ENCODE assay signal across 8 mouse cellular contexts in the genomic region with DNA sequence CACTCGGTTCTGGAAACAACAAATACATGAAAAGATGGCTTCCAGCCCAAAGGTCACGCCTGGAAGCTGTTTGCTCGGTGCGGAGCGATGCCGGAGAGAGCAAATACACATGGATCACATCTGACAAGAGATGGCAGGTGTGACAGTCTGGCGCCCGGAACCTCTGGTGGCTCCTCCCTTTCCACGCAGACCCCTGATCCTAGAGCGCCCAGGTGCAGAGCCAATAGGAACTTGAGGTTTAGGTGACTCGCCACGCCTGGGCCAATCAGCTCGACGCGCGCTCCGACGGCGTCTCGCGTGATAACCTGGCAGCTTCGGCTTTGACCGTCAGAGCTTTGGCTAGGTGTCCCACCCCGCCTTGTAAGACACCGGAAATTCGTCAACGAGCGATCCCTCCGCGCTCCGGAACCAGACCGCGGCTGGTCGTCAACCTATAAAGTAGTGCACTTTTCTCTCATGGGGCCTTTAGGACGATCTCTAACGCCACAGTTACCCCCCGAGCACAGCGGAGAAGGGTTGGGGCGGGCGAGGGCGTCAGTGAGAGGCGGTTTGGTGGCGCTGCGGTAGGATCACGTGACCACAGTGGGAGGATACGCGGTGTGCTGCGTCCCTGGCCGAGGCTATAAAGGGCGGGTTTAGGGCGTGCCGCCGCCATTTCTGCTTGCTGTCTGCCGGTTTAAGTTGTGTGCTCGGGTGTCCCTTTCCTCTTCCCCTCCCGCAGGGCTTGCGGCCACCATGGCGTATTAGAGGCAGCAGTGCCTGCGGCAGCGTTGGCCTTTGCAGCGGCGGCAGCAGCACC. TPM values are rescaled to one million over a fixed set of nuclear protein-coding genes. Genes with fewer than 3 reads are reported as not detected.
DNase-seq lines count a peak whose midpoint lies in the region; ATAC-seq lines count a peak whose summit lies in the region.

A gene (plus strand): TSS at position 338 of the 799 bp plus-strand sequence.

- WGBS in intestine, embryonic 14.5 days = under 1% methylated on average over 61 of the region's 62 CpGs

- no peaks in the 10 kb centered on the region for H3K27me3 ChIP-seq in intestine, embryonic 14.5 days (replicated peaks; ENCODE audit: control insufficient read depth, insufficient read depth, low read length)

- H3K4me1 ChIP-seq in intestine, embryonic 14.5 days (replicated peaks; ENCODE audit: control insufficient read depth, insufficient read depth, low read length) = peaks cover 27% of the 10 kb centered on the region

- H3K27ac ChIP-seq in intestine, embryonic 14.5 days (ENCODE audit: low read depth) = peak within 1 kb of the TSS; percentile 99

- H3K4me3 ChIP-seq in intestine, embryonic 14.5 days (ENCODE audit: low read depth, low read length) = peak within 1 kb of the TSS; percentile 100

- H3K9ac ChIP-seq in intestine, embryonic 14.5 days (ENCODE audit: low read length) = peak within 1 kb of the TSS; percentile 100

- ATAC-seq in intestine, embryonic 14.5 days (replicated peaks; ENCODE audit: low FRiP score, low TSS enrichment, low read depth) = peak; percentile 92

- peaks cover 61% of the 10 kb centered on the region for H3K36me3 ChIP-seq in intestine, embryonic 14.5 days (ENCODE audit: control insufficient read depth, insufficient read depth, low read length)

- H3K4me2 ChIP-seq in intestine, embryonic 14.5 days (ENCODE audit: low read length) = peak within 1 kb of the TSS; percentile 97

- intact Hi-C loops in left cerebral cortex, postnatal 14 days (cut with DNase I) = no loop called here

- DNase-seq in adrenal gland, adult 18-20 months (ENCODE audit: low spot score in 2 of 2) = peak; percentile 92 to 98
- peak; percentile 99 for DNase-seq in embryo, embryonic 11 days
- peak; percentile 99 for DNase-seq in gastrocnemius, postnatal 25 days
- DNase-seq in intestine, embryonic 14.5 days (ENCODE audit: low spot score) = peak; percentile 99
- DNase-seq in left cerebral cortex, postnatal 14 days (ENCODE audit: low spot score in 2 of 2) = peak; percentile 99
- peak; percentile 99 for DNase-seq in mesoderm, embryonic 11.5 days (ENCODE audit: low read depth, low spot score)
- DNase-seq in right cerebral cortex, postnatal 36 days (ENCODE audit: low spot score in 2 of 2) = peak; percentile 99
- peak; percentile 98 for DNase-seq in yolk sac, embryonic 10.5 days (ENCODE audit: low spot score)

- H3K9me3 ChIP-seq in intestine, embryonic 14.5 days (ENCODE audit: control insufficient read depth, low read length) = no peaks in the 10 kb centered on the region

RNA-seq across cellular contexts. Expression of the gene that starts here (rescaled TPM):
- total RNA-seq in adrenal gland, adult 18-20 months (2021) = 100 to 1,000 TPM; 237 to 275 TPM
- 100 to 1,000 TPM; 107 to 114 TPM for total RNA-seq in gastrocnemius, postnatal 25 days (2021)
- polyA plus RNA-seq in intestine, embryonic 14.5 days (2014; fragmentation: Nextera tagmentation; extraction: Ambion mirVana) = 125 and 136 TPM in 2 replicates
- total RNA-seq in left cerebral cortex, postnatal 14 days (2021) = 10 to 100 TPM; 93.4 TPM

Comparison
In these comparisons a context has a peak if more than half of its experiments do, and no peak if none do; other contexts are left out.
1. Peak in every context shown above with its lines: DNase-seq, ATAC-seq, H3K4me3 ChIP-seq and H3K27ac ChIP-seq.